Mouse (Mus musculus) myocyte (in vitro differentiated cells): ENCODE data around the gene Sorcs2. TPM values are rescaled to one million over a fixed set of nuclear protein-coding genes. Genes with fewer than 3 reads are reported as not detected.
"Not testable (repeated sequence)": the region's sequence is repeated elsewhere in the genome, so short reads cannot be mapped to it uniquely, and the experiment has no call there.

Source experiments
- H3K27me3 ChIP-seq: one replicate; pipeline ENCODE4 v1.6.1; 2011; ENCODE audit not compliant: control insufficient read depth, insufficient read depth, insufficient read length
- H3K36me3 ChIP-seq: one replicate; pipeline ENCODE4 v1.6.1; 2011; ENCODE audit not compliant: control insufficient read depth, insufficient read depth
- H3K4me2 ChIP-seq: one replicate; pipeline ENCODE4 v1.6.1; 2011; ENCODE audit warnings: low read depth, control low read depth
- H3K4me3 ChIP-seq: one replicate; pipeline ENCODE4 v1.5.1; 2011; ENCODE audit warnings: mild to moderate bottlenecking, control low read depth, moderate library complexity
- H3K79me2 ChIP-seq: one replicate; pipeline ENCODE4 v1.6.1; 2011; ENCODE audit not compliant: control insufficient read depth, insufficient read depth
- H3ac ChIP-seq: one replicate; pipeline ENCODE4 v1.6.1; 2011; ENCODE audit not compliant: control insufficient read depth, insufficient read length
- CEBPB ChIP-seq: IDR thresholded peaks from 2 replicates; pipeline ENCODE4 v1.6.1; 2011; ENCODE audit warnings: mild to moderate bottlenecking, moderate library complexity; ENCODE audit not compliant: poor library complexity, insufficient read depth, severe bottlenecking
- E2F4 ChIP-seq: IDR thresholded peaks from one replicate; pipeline ENCODE4 v1.6.1; 2011; ENCODE audit warnings: mild to moderate bottlenecking, control low read depth, moderate library complexity; ENCODE audit not compliant: insufficient read depth
- MAX ChIP-seq: IDR thresholded peaks from one replicate; pipeline ENCODE4 v1.6.1; 2011; ENCODE audit warnings: low read depth, mild to moderate bottlenecking, control low read depth
- MYOD1 ChIP-seq, 3 experiments: IDR thresholded peaks; one replicate each; pipeline ENCODE4 v1.6.1; 2011; ENCODE audit warnings: control low read depth in 2 of 3, low read depth in 2 of 3, mild to moderate bottlenecking in 2 of 3, moderate library complexity in 1 of 3; ENCODE audit not compliant: insufficient read length in 2 of 3, control insufficient read depth in 1 of 3
- MYOG ChIP-seq, 3 experiments: IDR thresholded peaks; one replicate each; pipeline ENCODE4 v1.6.1; 2011; ENCODE audit warnings: control low read depth in 2 of 3, low read depth in 2 of 3, mild to moderate bottlenecking in 2 of 3; ENCODE audit not compliant: insufficient read length in 2 of 3, control insufficient read depth in 1 of 3, insufficient read depth in 1 of 3
- POLR2A ChIP-seq: IDR thresholded peaks from one replicate; pipeline ENCODE4 v1.6.1; 2011; ENCODE audit warnings: low read depth, mild to moderate bottlenecking, control low read depth, moderate library complexity; ENCODE audit not compliant: insufficient read length
- POLR2AphosphoS2 ChIP-seq: IDR thresholded peaks from one replicate; pipeline ENCODE4 v1.6.1; 2011; ENCODE audit warnings: low read depth, control low read depth; ENCODE audit not compliant: insufficient read length
- REST ChIP-seq: IDR thresholded peaks from one replicate; pipeline ENCODE4 v1.6.1; 2011; ENCODE audit warnings: mild to moderate bottlenecking, control low read depth, moderate library complexity; ENCODE audit not compliant: insufficient read depth, insufficient read length
- SRF ChIP-seq: IDR thresholded peaks from one replicate; pipeline ENCODE4 v1.6.1; 2011; ENCODE audit warnings: low read depth; ENCODE audit not compliant: control insufficient read depth, insufficient read length
- TCF12 ChIP-seq: IDR thresholded peaks from one replicate; pipeline ENCODE4 v1.6.1; 2011; ENCODE audit warnings: mild to moderate bottlenecking, control low read depth; ENCODE audit not compliant: poor library complexity, insufficient read depth, severe bottlenecking
- TCF3 ChIP-seq: IDR thresholded peaks from one replicate; pipeline ENCODE4 v1.6.1; 2011; ENCODE audit warnings: low read depth, control low read depth; ENCODE audit not compliant: insufficient read length
- USF1 ChIP-seq: IDR thresholded peaks from one replicate; pipeline ENCODE4 v1.6.1; 2011; ENCODE audit warnings: low read depth, mild to moderate bottlenecking, control low read depth, moderate library complexity
- polyA plus RNA-seq: library from polyadenylated mRNA; unstranded; fragments of >200 nt; fragmentation: generic; extraction: Trizol; gene quantifications from one replicate; pipeline ENCODE4 v1.2.1, GENCODE M21; 2012; ENCODE audit warnings: missing spikeins

Sorcs2 gene
- polyA plus RNA-seq, 1 experiment, result 58.2 TPM

- Histone ChIP-seq H3ac (no peak overlapping the region), H3K4me3 (no peak overlapping the region), H3K27me3 (no peaks in the 10 kb centered on the region), H3K4me2 (peak overlapping the region; percentile 86), H3K36me3 (no peaks in the 10 kb centered on the region), H3K79me2 (peaks cover 55% of the 10 kb centered on the region)
- no peak for TF ChIP-seq MYOG (IDR thresholded peaks at IDR 0.05; ENCODE audit: control insufficient read depth in 1 of 3, insufficient read depth in 1 of 3, insufficient read length in 2 of 3, low read depth in 2 of 3)
- no peak for TF ChIP-seq POLR2A
- TF ChIP-seq MYOD1 (IDR thresholded peaks at IDR 0.05; ENCODE audit: control insufficient read depth in 1 of 3, insufficient read length in 2 of 3, low read depth in 2 of 3), result no peak
- TF ChIP-seq POLR2AphosphoS2, result no peak
- no peak for TF ChIP-seq REST
- TF ChIP-seq TCF12, result no peak
Observed at GRCm38 (mm10) chr5:36394840-36395515, 3.0 kb downstream of the Sorcs2 start.

- H3K4me2 ChIP-seq, result no peak overlapping the region
- no peak overlapping the region for H3ac ChIP-seq
- H3K79me2 ChIP-seq, result peaks cover 85% of the 10 kb centered on the region
- no peaks in the 10 kb centered on the region for H3K27me3 ChIP-seq
- TF ChIP-seq POLR2AphosphoS2 (no peak), MYOG (IDR thresholded peaks at IDR 0.05; ENCODE audit: control insufficient read depth in 1 of 3, insufficient read depth in 1 of 3, insufficient read length in 2 of 3, low read depth in 2 of 3) (peak in 2 of 3 experiments; percentile 56 to 84), SRF (no peak), POLR2A (no peak), REST (no peak), TCF12 (peak; percentile 28), USF1 (no peak), MYOD1 (IDR thresholded peaks at IDR 0.05; ENCODE audit: control insufficient read depth in 1 of 3, insufficient read length in 2 of 3, low read depth in 2 of 3) (peak in 2 of 3 experiments; percentile 80 to 85), TCF3 (peak; percentile 2), MAX (no peak), CEBPB (no peak), E2F4 (no peak)
- H3K4me3 ChIP-seq, result no peak overlapping the region
- H3K36me3 ChIP-seq, result no peaks in the 10 kb centered on the region
Observed at GRCm38 (mm10) chr5:36391751-36392150, 6.2 kb downstream of the Sorcs2 start.

GRCm38 (mm10) chr5:36390591-36390927 is 7.4 kb downstream of the Sorcs2 start:
- peak in 1 of 3 experiments; percentile 47 for TF ChIP-seq MYOG (IDR thresholded peaks at IDR 0.05; ENCODE audit: control insufficient read depth in 1 of 3, insufficient read depth in 1 of 3, insufficient read length in 2 of 3, low read depth in 2 of 3)
- H3ac ChIP-seq, H3K4me3 ChIP-seq, H3K27me3 ChIP-seq, H3K36me3 ChIP-seq: not testable (repeated sequence)
- peak overlapping the region; percentile 49 for H3K4me2 ChIP-seq
- H3K79me2 ChIP-seq, result peaks cover 86% of the 10 kb centered on the region

GRCm38 (mm10) chr5:36389731-36390590 is 8.0 kb downstream of the Sorcs2 start:
- H3ac ChIP-seq, result no peak overlapping the region
- no peak for TF ChIP-seq SRF
- no peak for TF ChIP-seq USF1
- TF ChIP-seq MYOD1 (IDR thresholded peaks at IDR 0.05; ENCODE audit: control insufficient read depth in 1 of 3, insufficient read length in 2 of 3, low read depth in 2 of 3), result no peak
- no peak for TF ChIP-seq REST
- no peak for TF ChIP-seq E2F4
- H3K36me3 ChIP-seq, result no peaks in the 10 kb centered on the region
- H3K27me3 ChIP-seq, result no peaks in the 10 kb centered on the region
- peaks cover 86% of the 10 kb centered on the region for H3K79me2 ChIP-seq
- peak overlapping the region; percentile 49 for H3K4me2 ChIP-seq
- H3K4me3 ChIP-seq, result no peak overlapping the region

GRCm38 (mm10) chr5:36385062-36385461 is 12.9 kb downstream of the Sorcs2 start:
- H3K4me3 ChIP-seq, result no peak overlapping the region
- H3K79me2 ChIP-seq, result peaks cover 74% of the 10 kb centered on the region
- H3K4me2 ChIP-seq, result peak overlapping the region; percentile 61
- H3K27me3 ChIP-seq, result no peaks in the 10 kb centered on the region
- no peak overlapping the region for H3ac ChIP-seq
- TF ChIP-seq E2F4, result no peak
- no peak for TF ChIP-seq POLR2AphosphoS2
- no peak for TF ChIP-seq MYOD1 (IDR thresholded peaks at IDR 0.05; ENCODE audit: control insufficient read depth in 1 of 3, insufficient read length in 2 of 3, low read depth in 2 of 3)
- TF ChIP-seq POLR2A, result no peak
- TF ChIP-seq TCF12, result no peak
- TF ChIP-seq MAX, result no peak
- no peak for TF ChIP-seq MYOG (IDR thresholded peaks at IDR 0.05; ENCODE audit: control insufficient read depth in 1 of 3, insufficient read depth in 1 of 3, insufficient read length in 2 of 3, low read depth in 2 of 3)
- no peak for TF ChIP-seq CEBPB
- TF ChIP-seq TCF3, result no peak
- no peak for TF ChIP-seq USF1
- TF ChIP-seq SRF, result no peak
- no peak for TF ChIP-seq REST
- H3K36me3 ChIP-seq, result no peaks in the 10 kb centered on the region
